Mouse (Mus musculus) liver, embryonic 16.5 days (tissue): ENCODE results near the gene Jmjd8. TPM values are rescaled to one million over a fixed set of nuclear protein-coding genes. Genes with fewer than 3 reads are reported as not detected.
"Not testable (repeated sequence)": the region's sequence is repeated elsewhere in the genome, so short reads cannot be mapped to it uniquely, and the experiment has no call there.

Source experiments
- ATAC-seq: fragments of 200-750 bp; cut with Nextera tagmentation; 2 replicates; pipeline ENCODE4 v1.8.0; 2017; ENCODE audit warnings: low read depth, mild to moderate bottlenecking, moderate number of reproducible peaks, moderate library complexity
- H3K27ac ChIP-seq: fragments of 300-500 bp; sonication (generic); 2 replicates; pipeline ENCODE4 v1.5.1; 2014; ENCODE audit warnings: mild to moderate bottlenecking, low read length
- H3K27me3 ChIP-seq: fragments of 300-500 bp; sonication (generic); 2 replicates; pipeline ENCODE4 v1.6.1; 2014; ENCODE audit warnings: low read depth, low read length, mixed read lengths; ENCODE audit not compliant: control insufficient read depth, insufficient read depth
- H3K36me3 ChIP-seq: fragments of 300-500 bp; sonication (generic); 2 replicates; pipeline ENCODE4 v1.6.1; 2014; ENCODE audit warnings: mild to moderate bottlenecking; ENCODE audit not compliant: control insufficient read depth, insufficient read depth
- H3K4me1 ChIP-seq: fragments of 300-500 bp; sonication (generic); 2 replicates; pipeline ENCODE4 v1.6.1; 2014; ENCODE audit warnings: low read depth, low read length, mixed read lengths; ENCODE audit not compliant: control insufficient read depth
- H3K4me2 ChIP-seq: fragments of 300-500 bp; sonication (generic); 2 replicates; pipeline ENCODE4 v1.6.1; 2014; ENCODE audit warnings: low read depth, low read length, mixed read lengths
- H3K4me3 ChIP-seq: fragments of 300-500 bp; sonication (generic); 2 replicates; pipeline ENCODE4 v1.5.1; 2014; ENCODE audit warnings: low read depth, mild to moderate bottlenecking, low read length
- H3K9ac ChIP-seq: fragments of 300-500 bp; sonication (generic); 2 replicates; pipeline ENCODE4 v1.6.1; 2014; ENCODE audit warnings: low read depth, low read length
- H3K9me3 ChIP-seq: fragments of 300-500 bp; sonication (generic); replicated peaks from 2 replicates; pipeline ENCODE4 v1.6.1; 2016; ENCODE audit warnings: low read length; ENCODE audit not compliant: control insufficient read depth
- WGBS: fragments of 180-500 bp; shearing (Covaris S2); extraction: QIAGEN DNeasy Blood & Tissue Kit; methylation state at CpG from one replicate; pipeline ENCODE4 v1.1.7; 2014; ENCODE audit not compliant: insufficient replicate concordance; 5-methylcytosine and 5-hydroxymethylcytosine counted together
- polyA plus RNA-seq: library from polyadenylated mRNA; unstranded; fragments of >200 nt; fragmentation: Nextera tagmentation; extraction: Ambion mirVana; gene quantifications from 2 replicates; pipeline ENCODE4 v1.2.1, GENCODE M21; 2015

Jmjd8 gene
- polyA plus RNA-seq, 1 experiment from 2014 or later: 23.5 TPM

DNA sequence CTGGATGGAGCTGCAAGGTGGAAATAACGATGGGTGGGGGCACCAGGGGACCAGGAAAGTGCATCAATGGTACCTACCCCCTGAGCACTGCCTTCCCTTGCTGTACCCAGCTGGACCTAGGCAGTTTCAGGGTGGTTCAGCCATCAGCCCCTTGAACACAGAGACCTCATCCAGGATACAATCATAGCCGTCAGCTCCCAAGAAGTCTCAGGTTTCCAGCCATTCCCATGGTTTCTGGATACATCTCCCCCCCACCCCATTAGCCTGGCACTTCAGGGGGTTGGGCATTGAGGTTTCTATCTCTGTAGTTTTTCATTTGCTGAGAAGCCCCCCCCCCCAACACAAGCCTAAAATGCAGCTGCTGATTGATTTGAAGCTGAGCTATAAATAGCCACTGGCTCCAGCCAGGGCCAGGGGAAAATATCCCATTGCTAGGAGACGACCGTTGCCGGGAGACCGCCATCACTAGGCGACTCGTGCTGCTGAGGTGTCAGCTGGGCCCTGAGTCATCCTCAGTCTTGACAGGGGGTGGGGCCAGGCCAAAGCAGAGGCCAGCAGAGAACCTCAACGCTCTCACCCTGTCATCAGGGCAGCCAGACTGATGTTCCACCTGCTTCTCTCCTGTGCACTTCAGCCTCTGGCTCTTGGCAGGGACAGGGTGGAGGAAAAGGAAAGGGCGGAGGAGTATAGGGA lies 25.7 kb upstream of the Jmjd8 start:
- H3K9ac ChIP-seq: no peak overlapping the region
- no peak for ATAC-seq
- no peaks in the 10 kb centered on the region; the same call in 1 of the 2 replicates for H3K4me1 ChIP-seq
- peaks cover 18% of the 10 kb centered on the region for H3K27me3 ChIP-seq
- no peaks in the 10 kb centered on the region for H3K36me3 ChIP-seq
- H3K4me3 ChIP-seq: no peak overlapping the region
- 8% methylated on average over 10 of the region's 10 CpGs for WGBS
- no peaks in the 10 kb centered on the region for H3K9me3 ChIP-seq
- H3K27ac ChIP-seq: no peak overlapping the region
- no peak overlapping the region for H3K4me2 ChIP-seq

DNA sequence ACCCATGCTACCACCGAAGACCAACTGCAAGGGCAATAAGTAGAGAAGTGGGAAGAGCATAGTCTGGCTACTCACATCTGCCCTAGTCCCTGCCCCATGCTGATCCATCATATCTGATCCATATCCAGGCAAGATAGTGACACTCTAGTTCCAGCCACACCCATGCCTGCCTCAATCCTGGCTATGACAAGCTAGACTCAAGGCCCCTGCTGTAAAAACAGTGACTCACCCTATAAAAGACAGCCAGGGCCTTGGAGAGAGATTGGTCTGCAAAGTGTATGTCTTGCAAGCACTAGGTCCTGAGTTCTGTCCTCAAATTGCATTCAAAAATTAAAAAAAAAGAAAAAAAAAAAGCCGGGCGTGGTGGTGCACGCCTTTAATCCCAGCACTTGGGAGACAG lies 22.2 kb upstream of the Jmjd8 start:
- no peaks in the 10 kb centered on the region for H3K36me3 ChIP-seq
- H3K27ac ChIP-seq: no peak overlapping the region
- ATAC-seq: no peak
- WGBS: 64% methylated on average over 4 of the region's 4 CpGs
- H3K9me3 ChIP-seq: no peaks in the 10 kb centered on the region
- H3K9ac ChIP-seq: no peak overlapping the region
- H3K4me1 ChIP-seq: peaks cover 9% of the 10 kb centered on the region
- H3K4me3 ChIP-seq: no peak overlapping the region
- H3K4me2 ChIP-seq: no peak overlapping the region
- H3K27me3 ChIP-seq: peaks cover 47% of the 10 kb centered on the region

DNA sequence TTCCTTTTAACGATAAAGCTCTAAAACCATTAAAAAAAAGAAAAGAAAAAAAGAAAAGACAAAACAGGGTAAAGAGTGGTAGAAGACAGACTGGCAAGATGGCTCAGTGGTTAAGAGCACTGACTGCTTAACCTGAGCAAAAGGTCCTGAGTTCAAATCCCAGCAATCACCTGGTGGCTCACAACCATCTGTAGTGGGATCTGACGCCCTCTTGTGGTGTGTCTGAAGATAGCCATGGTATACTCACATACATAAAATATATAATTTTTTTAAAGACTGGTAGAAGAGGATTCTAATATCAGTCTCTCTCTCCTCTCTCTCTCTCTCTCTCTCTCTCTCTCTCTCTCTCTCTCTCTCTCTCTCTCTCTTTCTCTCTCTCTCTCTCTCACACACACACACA lies 21.2 kb upstream of the Jmjd8 start:
- peaks cover 49% of the 10 kb centered on the region for H3K27me3 ChIP-seq
- H3K9me3 ChIP-seq, H3K4me3 ChIP-seq, H3K27ac ChIP-seq, H3K4me2 ChIP-seq, ATAC-seq, H3K4me1 ChIP-seq, H3K36me3 ChIP-seq, H3K9ac ChIP-seq: not testable (repeated sequence)
- WGBS: 29% methylated on average over 2 of the region's 2 CpGs

GRCm38 (mm10) chr17:25808028-25808427 lies 20.6 kb upstream of the Jmjd8 start:
- no peaks in the 10 kb centered on the region for H3K36me3 ChIP-seq
- H3K27me3 ChIP-seq: peaks cover 50% of the 10 kb centered on the region
- no peak for ATAC-seq
- H3K4me2 ChIP-seq: no peak overlapping the region
- H3K9me3 ChIP-seq: no peaks in the 10 kb centered on the region
- H3K4me3 ChIP-seq: no peak overlapping the region
- H3K9ac ChIP-seq: no peak overlapping the region
- peaks cover 9% of the 10 kb centered on the region for H3K4me1 ChIP-seq
- 33% methylated on average over 5 of the region's 5 CpGs for WGBS
- H3K27ac ChIP-seq: no peak overlapping the region

DNA sequence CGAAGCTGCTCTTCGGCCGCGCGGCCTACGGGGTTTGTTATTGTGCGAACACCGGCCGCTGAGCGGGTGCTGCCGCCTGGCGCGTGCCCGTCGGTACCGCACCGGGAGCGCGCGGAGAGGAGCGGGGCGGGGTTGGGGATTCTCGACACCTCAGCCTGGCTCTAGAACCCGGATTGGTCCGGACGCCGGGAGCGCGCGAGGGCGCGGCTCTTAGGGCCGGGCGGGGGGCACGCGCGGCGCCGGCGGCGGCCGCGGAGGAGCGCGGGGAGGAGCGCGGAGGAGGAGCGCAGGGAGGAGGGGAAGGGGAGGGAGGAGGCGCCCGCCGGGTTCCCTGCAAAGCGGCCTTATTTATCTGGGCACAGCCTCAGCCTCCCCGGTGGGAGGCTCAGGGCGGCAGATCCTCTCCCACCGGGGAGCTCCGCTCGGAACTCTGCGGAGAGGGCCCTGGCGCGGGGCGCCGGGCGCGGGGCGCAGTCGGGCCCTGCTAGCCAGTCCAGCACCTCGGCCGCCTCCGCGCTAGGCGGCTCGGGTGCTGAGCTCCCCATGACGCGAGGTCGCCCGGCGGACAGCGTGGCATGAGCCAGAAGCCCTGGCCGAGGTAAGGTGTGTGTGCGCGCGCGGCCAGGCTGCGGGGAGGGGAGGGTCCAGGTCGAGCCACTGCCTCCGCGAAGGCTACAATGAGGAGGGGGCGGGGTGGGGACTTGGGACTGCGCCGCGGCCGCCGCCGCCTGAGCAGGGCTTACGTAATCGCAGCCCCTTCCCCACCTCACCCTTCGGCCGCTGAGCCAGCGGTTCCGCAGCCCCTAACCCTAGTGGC lies 19.7 kb upstream of the Jmjd8 start, which contains the start of gene Fbxl16:
Gene Fbxl16 (plus strand): TSS at position 297 of the 817 bp plus-strand sequence.
- WGBS: under 1% methylated on average over 91 of the region's 100 CpGs
- peaks cover 9% of the 10 kb centered on the region for H3K4me1 ChIP-seq
- ATAC-seq: peak; percentile 66; the same call in 1 of the 2 replicates
- H3K9ac ChIP-seq: peak within 1 kb of the TSS; percentile 8; the same call in 1 of the 2 replicates
- peak within 1 kb of the TSS; percentile 67 for H3K4me2 ChIP-seq
- peaks cover 55% of the 10 kb centered on the region for H3K27me3 ChIP-seq
- H3K27ac ChIP-seq: no peak within 1 kb of the TSS
- H3K4me3 ChIP-seq: peak within 1 kb of the TSS; percentile 56
- no peaks in the 10 kb centered on the region for H3K36me3 ChIP-seq
- no peaks in the 10 kb centered on the region for H3K9me3 ChIP-seq

DNA sequence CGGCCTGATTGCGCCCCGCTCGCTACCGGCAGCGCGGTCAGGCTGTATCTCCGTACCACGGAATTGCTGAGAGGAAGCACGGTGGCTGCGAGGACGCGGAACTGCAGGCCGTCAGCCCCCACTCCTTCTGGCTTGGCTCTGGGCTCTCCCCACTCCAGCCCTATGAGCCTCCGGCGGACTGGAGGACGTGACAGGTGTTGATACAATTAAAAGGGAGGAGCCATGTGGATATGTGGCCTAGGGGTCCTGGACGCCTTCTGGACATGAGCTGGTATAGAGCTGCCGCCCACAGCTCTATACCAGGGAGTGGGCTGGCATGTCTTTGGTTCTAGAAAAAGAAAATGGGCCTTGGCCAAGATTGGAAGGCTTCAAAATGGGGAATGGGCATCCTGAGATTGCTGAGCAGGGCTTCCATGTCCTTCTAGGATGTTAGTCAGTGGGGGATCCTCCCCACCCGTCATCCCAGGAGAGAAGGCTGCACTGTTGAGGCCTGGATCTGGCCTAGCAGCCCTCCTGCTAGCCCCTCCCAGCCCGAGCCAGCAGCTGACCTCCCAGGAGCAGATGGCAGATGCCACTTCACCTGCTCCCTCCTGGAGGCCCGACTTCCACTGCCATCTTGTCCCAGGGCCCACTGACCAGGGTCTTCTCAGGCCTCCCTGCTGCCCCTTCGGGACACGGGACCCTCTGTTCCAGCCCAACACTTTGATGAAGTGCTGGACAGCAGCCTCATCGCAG lies 18.9 kb upstream of the Jmjd8 start:
- Histone ChIP-seq H3K36me3 (no peaks in the 10 kb centered on the region), H3K4me3 (peak overlapping the region; percentile 56), H3K9ac (no peak overlapping the region), H3K27ac (no peak overlapping the region), H3K4me2 (peak overlapping the region; percentile 67), H3K4me1 (peaks cover 9% of the 10 kb centered on the region), H3K27me3 (peaks cover 55% of the 10 kb centered on the region), H3K9me3 (no peaks in the 10 kb centered on the region)
- WGBS: 10% methylated on average over 25 of the region's 25 CpGs
- no peak for ATAC-seq

DNA sequence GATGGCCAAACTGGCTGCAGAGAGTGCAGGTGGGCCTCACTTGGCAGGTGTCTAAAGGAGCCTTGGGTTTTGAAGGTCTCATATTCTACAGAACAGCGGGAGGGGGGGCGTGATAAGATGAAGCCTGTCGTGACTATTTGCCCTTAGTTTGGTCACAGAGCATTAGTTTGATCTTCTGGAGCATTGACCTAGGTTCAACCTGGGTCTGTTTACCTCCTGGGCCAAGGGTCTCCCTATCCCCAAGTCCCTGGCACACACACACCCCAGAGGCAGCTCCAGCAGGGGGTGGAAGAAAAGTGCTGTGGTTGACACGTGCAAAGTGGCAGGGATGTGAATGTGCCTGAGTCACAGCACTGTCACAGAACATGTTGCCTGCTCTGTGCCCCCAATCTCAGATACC lies 17.8 kb upstream of the Jmjd8 start:
- H3K27ac ChIP-seq: no peak overlapping the region
- no peak overlapping the region for H3K4me2 ChIP-seq
- H3K36me3 ChIP-seq: no peaks in the 10 kb centered on the region
- no peaks in the 10 kb centered on the region for H3K9me3 ChIP-seq
- H3K9ac ChIP-seq: no peak overlapping the region
- H3K4me3 ChIP-seq: no peak overlapping the region
- peaks cover 9% of the 10 kb centered on the region for H3K4me1 ChIP-seq
- WGBS: 63% methylated on average over 4 of the region's 4 CpGs
- H3K27me3 ChIP-seq: peaks cover 55% of the 10 kb centered on the region
- ATAC-seq: no peak

DNA sequence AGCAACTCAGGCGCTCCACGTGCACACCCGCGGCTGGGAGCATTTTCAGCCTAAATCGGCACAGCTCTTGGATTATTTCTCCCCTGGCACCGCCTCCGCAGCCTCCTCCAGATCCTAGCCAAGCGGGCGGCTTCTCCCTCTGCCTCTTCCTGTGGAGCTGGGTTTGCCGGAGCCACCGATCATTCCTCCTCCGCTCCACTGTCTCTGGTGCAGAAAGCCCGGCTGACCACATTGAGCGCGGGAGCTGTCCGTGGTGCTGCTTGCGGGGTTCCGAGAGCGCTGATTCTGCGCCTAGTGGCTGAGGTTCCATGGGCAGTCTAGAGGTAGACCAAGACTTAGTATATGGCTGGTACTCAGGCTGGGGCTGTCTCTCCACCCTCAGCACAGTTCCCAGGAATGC lies 15.2 kb upstream of the Jmjd8 start:
- H3K27me3 ChIP-seq: peaks cover 58% of the 10 kb centered on the region
- no peak overlapping the region for H3K27ac ChIP-seq
- no peaks in the 10 kb centered on the region for H3K9me3 ChIP-seq
- H3K4me2 ChIP-seq: no peak overlapping the region
- H3K9ac ChIP-seq: no peak overlapping the region
- 2% methylated on average over 20 of the region's 20 CpGs for WGBS
- peaks cover 9% of the 10 kb centered on the region for H3K4me1 ChIP-seq
- 0 out of 2 replicates have a peak, but pooled peaks have one; percentile 13 for ATAC-seq
- no peak overlapping the region for H3K4me3 ChIP-seq
- H3K36me3 ChIP-seq: no peaks in the 10 kb centered on the region
